Mouse (Mus musculus) embryonic fibroblast, embryonic 13.5 days (primary cell): Measurements from ENCODE around the gene Capzb.

Source experiments
- CTCF ChIP-seq: IDR thresholded peaks from 2 replicates; pipeline ENCODE4 v1.5.1; 2011; ENCODE audit warnings: mild to moderate bottlenecking, control low read depth, low read length, moderate library complexity, borderline replicate concordance; ENCODE audit not compliant: insufficient read depth
- POLR2A ChIP-seq: IDR thresholded peaks from 2 replicates; pipeline ENCODE4 v1.6.1; 2011; ENCODE audit warnings: low read depth, mild to moderate bottlenecking, control low read depth, low read length, moderate library complexity

- TF ChIP-seq CTCF (no peak), POLR2A (no peak)
These were observed 5.4 kb downstream of the Capzb start for GRCm38 (mm10) chr4:139198004-139198689.
